Comparison of ENCODE assay signal across 21 mouse cellular contexts in genomic region chr7:29029690-29030656, GRCm38 (mm10). TPM values are rescaled to one million over a fixed set of nuclear protein-coding genes. Genes with fewer than 3 reads are reported as not detected.
DNase-seq lines count a peak whose midpoint lies in the region; ATAC-seq and TF ChIP-seq lines count a peak whose summit lies in the region.
"Had no signal": no experiment of that assay in that cellular context is flagged by ENCODE, and none has a peak within 500 bp of the region (broad histone marks: within the 10 kb centered on the region; RNA-seq: fewer than 3 reads in every experiment).

No protein-coding gene starts in this region.

- no peak for TF ChIP-seq EP300 in lung, postnatal 0 days (IDR thresholded peaks at IDR 0.05)

- TF ChIP-seq CTCF in gastrocnemius, adult 2 months (IDR thresholded peaks at IDR 0.05) = no peak
- TF ChIP-seq CTCF in lung, postnatal 0 days (IDR thresholded peaks at IDR 0.05) = no peak

- H3K36me3 ChIP-seq in liver, embryonic 11.5 days (ENCODE audit: control insufficient read depth, insufficient read depth, low read length) = no peaks in the 10 kb centered on the region
- no peaks in the 10 kb centered on the region for H3K36me3 ChIP-seq in megakaryocyte, embryonic 14.5 days (replicated peaks; ENCODE audit: low read length)
- no peaks in the 10 kb centered on the region for H3K36me3 ChIP-seq in lung, postnatal 0 days (ENCODE audit: insufficient read depth, low read length)
- H3K36me3 ChIP-seq: embryonic facial prominence, embryonic 10.5 days; hindbrain, embryonic 13.5 days; intestine, embryonic 15.5 days; midbrain, embryonic 10.5 days; neural tube, embryonic 13.5 days had no signal

- peak; percentile 100 for ATAC-seq in liver, embryonic 11.5 days (replicated peaks; ENCODE audit: low FRiP score)
- ATAC-seq in lung, postnatal 0 days = no peak
- ATAC-seq: forebrain, postnatal 0 days; intestine, embryonic 15.5 days had no signal

- 0 out of 2 replicates have a peak overlapping the region, but pooled peaks have one; percentile 27 for H3K9ac ChIP-seq in liver, embryonic 11.5 days (ENCODE audit: low read depth, low read length)
- H3K9ac ChIP-seq in lung, postnatal 0 days (replicated peaks; ENCODE audit: low read depth) = no peak overlapping the region
- H3K9ac ChIP-seq: forebrain, postnatal 0 days; hindbrain, embryonic 13.5 days; intestine, embryonic 15.5 days; neural tube, embryonic 13.5 days had no signal

- no peak overlapping the region for H3K4me3 ChIP-seq in gastrocnemius, adult 2 months
- H3K4me3 ChIP-seq in liver, embryonic 11.5 days (ENCODE audit: low read depth, low read length) = no peak overlapping the region
- H3K4me3 ChIP-seq in megakaryocyte, embryonic 14.5 days (replicated peaks) = peak overlapping the region; percentile 16
- no peak overlapping the region for H3K4me3 ChIP-seq in lung, postnatal 0 days (ENCODE audit: low read depth, low read length)
- H3K4me3 ChIP-seq: embryonic facial prominence, embryonic 10.5 days; hindbrain, embryonic 13.5 days; intestine, embryonic 15.5 days; layer of hippocampus, adult 2 months; midbrain, embryonic 10.5 days; neural tube, embryonic 13.5 days had no signal

- no peak for DNase-seq in gastrocnemius, adult 2 months
- DNase-seq in gastrocnemius, postnatal 4 days (ENCODE audit: low spot score in 2 of 2) = no peak
- DNase-seq in c-Kit-positive CD71-positive TER-119-positive erythroid progenitor cells, embryonic 14.5 days (ENCODE audit: low spot score) = peak; percentile 83
- DNase-seq in liver, embryonic 11.5 days (ENCODE audit: low spot score) = no peak
- no peak for DNase-seq in lung, postnatal 0 days (ENCODE audit: low spot score)
- no peak for DNase-seq in cerebellum, adult 11-12 months
- no peak for DNase-seq in kidney, adult 8-10 months
- DNase-seq: adrenal gland, postnatal 14 days; cerebellum, postnatal 25 days; forebrain, postnatal 0 days; heart, postnatal 10 days; lung, postnatal 10 days; right cerebral cortex, postnatal 14 days had no signal

- H3K4me2 ChIP-seq in liver, embryonic 11.5 days = peak overlapping the region; percentile 37
- H3K4me2 ChIP-seq in lung, postnatal 0 days (replicated peaks; ENCODE audit: low read depth, low read length) = no peak overlapping the region
- H3K4me2 ChIP-seq: hindbrain, embryonic 13.5 days; intestine, embryonic 15.5 days; neural tube, embryonic 13.5 days had no signal

- H3K27me3 ChIP-seq in liver, embryonic 11.5 days (replicated peaks; ENCODE audit: control insufficient read depth, insufficient read depth, low read length) = no peaks in the 10 kb centered on the region
- H3K27me3 ChIP-seq in megakaryocyte, embryonic 14.5 days (replicated peaks) = no peaks in the 10 kb centered on the region
- H3K27me3 ChIP-seq in lung, postnatal 0 days (replicated peaks; ENCODE audit: insufficient read depth, low read length) = no peaks in the 10 kb centered on the region
- H3K27me3 ChIP-seq: hindbrain, embryonic 13.5 days; intestine, embryonic 15.5 days; neural tube, embryonic 13.5 days had no signal

- intact Hi-C loops in gastrocnemius, adult 2 months (cut with DNase I) = loop anchor here (10.0 kb wide), 1 partner anchor 245 kb away; the partner anchor contains the start of gene Rinl

- H3K4me1 ChIP-seq in liver, embryonic 11.5 days (replicated peaks; ENCODE audit: control insufficient read depth, insufficient read depth, low read length) = peaks cover 21% of the 10 kb centered on the region
- peaks cover 56% of the 10 kb centered on the region for H3K4me1 ChIP-seq in megakaryocyte, embryonic 14.5 days
- no peaks in the 10 kb centered on the region for H3K4me1 ChIP-seq in lung, postnatal 0 days (ENCODE audit: insufficient read depth, low read depth, low read length)
- H3K4me1 ChIP-seq: hindbrain, embryonic 13.5 days; intestine, embryonic 15.5 days; midbrain, embryonic 10.5 days; neural tube, embryonic 13.5 days had no signal

- H3K27ac ChIP-seq in gastrocnemius, adult 2 months = peak overlapping the region; percentile 31; the same call in 1 of the 2 replicates
- H3K27ac ChIP-seq in liver, embryonic 11.5 days (ENCODE audit: low read depth, low read length) = peak overlapping the region; percentile 93
- no peak overlapping the region for H3K27ac ChIP-seq in lung, postnatal 0 days (ENCODE audit: low read length)
- H3K27ac ChIP-seq: embryonic facial prominence, embryonic 10.5 days; hindbrain, embryonic 13.5 days; intestine, embryonic 15.5 days; kidney, postnatal 0 days; layer of hippocampus, adult 2 months; midbrain, embryonic 10.5 days; neural tube, embryonic 13.5 days had no signal

- 56% methylated on average over 14 of the region's 14 CpGs for WGBS in liver, embryonic 11.5 days
- WGBS in lung, postnatal 0 days = 85% methylated on average over 14 of the region's 14 CpGs

- H3K9me3 ChIP-seq in liver, embryonic 11.5 days (ENCODE audit: control insufficient read depth, low read length) = no peaks in the 10 kb centered on the region
- no peaks in the 10 kb centered on the region; the same call in 1 of the 2 replicates for H3K9me3 ChIP-seq in megakaryocyte, embryonic 14.5 days
- no peaks in the 10 kb centered on the region for H3K9me3 ChIP-seq in lung, postnatal 0 days (ENCODE audit: low read length)
- H3K9me3 ChIP-seq: embryonic facial prominence, embryonic 10.5 days; hindbrain, embryonic 13.5 days; intestine, embryonic 15.5 days; neural tube, embryonic 13.5 days had no signal

RNA-seq across cellular contexts. Expression of gene Map4k1, which starts 48.1 kb away (rescaled TPM):
- under 1 TPM; 0.25 to 0.33 TPM for total RNA-seq in gastrocnemius, adult 2 months (2021)
- 1 to 10 TPM; 1.3 to 1.6 TPM for total RNA-seq in gastrocnemius, postnatal 4 days (2021)
- 50.7 and 53.2 TPM in 2 replicates for polyA plus RNA-seq in liver, embryonic 11.5 days (2014; fragmentation: Nextera tagmentation; extraction: Ambion mirVana)
- polyA plus RNA-seq in megakaryocyte, embryonic 14.5 days (2012; ENCODE audit: insufficient read depth, low replicate concordance) = 270 and 353 TPM in 2 replicates
- 2.0 and 3.5 TPM in 2 replicates for polyA plus RNA-seq in lung, postnatal 0 days (2015; fragmentation: Nextera tagmentation; extraction: Ambion mirVana)

RNA-seq across cellular contexts. Expression of gene Eif3k, which starts 48.3 kb away (rescaled TPM):
- 100 to 1,000 TPM; 122 to 141 TPM for total RNA-seq in gastrocnemius, adult 2 months (2021)
- total RNA-seq in gastrocnemius, postnatal 4 days (2021) = 100 to 1,000 TPM; 191 to 212 TPM
- polyA plus RNA-seq in liver, embryonic 11.5 days (2014; fragmentation: Nextera tagmentation; extraction: Ambion mirVana) = 421 and 425 TPM in 2 replicates
- polyA plus RNA-seq in megakaryocyte, embryonic 14.5 days (2012; ENCODE audit: insufficient read depth, low replicate concordance) = 143 and 185 TPM in 2 replicates
- polyA plus RNA-seq in lung, postnatal 0 days (2015; fragmentation: Nextera tagmentation; extraction: Ambion mirVana) = 287 and 294 TPM in 2 replicates

Comparison
In these comparisons a context has a peak if more than half of its experiments do, and no peak if none do; other contexts are left out.
1. RNA of gene Map4k1, which starts 48.1 kb away (polyA plus RNA-seq): 270 to 353 TPM in megakaryocyte, embryonic 14.5 days and 50.7 to 53.2 TPM in liver, embryonic 11.5 days; 2.0 to 3.5 TPM in lung, postnatal 0 days; every median in the first group is over 10 times any median in the second.